In genomic region chr2:34603653-34604214, GRCm38 (mm10) we compare ENCODE assay signal across 15 mouse cellular contexts.
DNase-seq lines count a peak whose midpoint lies in the region; ATAC-seq and TF ChIP-seq lines count a peak whose summit lies in the region.
"Had no signal": no experiment of that assay in that cellular context is flagged by ENCODE, and none has a peak within 500 bp of the region (broad histone marks: within the 10 kb centered on the region; RNA-seq: fewer than 3 reads in every experiment).

No protein-coding gene starts in this region.

- H3K4me3 ChIP-seq in kidney, embryonic 16.5 days (ENCODE audit: low read length) = no peak overlapping the region
- H3K4me3 ChIP-seq in kidney, adult 2 months (ENCODE audit: insufficient read depth, low read depth, low read length) = no peak overlapping the region
- no peak overlapping the region for H3K4me3 ChIP-seq in embryonic facial prominence, embryonic 10.5 days
- no peak overlapping the region for H3K4me3 ChIP-seq in hindbrain, embryonic 16.5 days (ENCODE audit: low read length)
- no peak overlapping the region for H3K4me3 ChIP-seq in neural tube, embryonic 14.5 days (ENCODE audit: low read depth, low read length)
- H3K4me3 ChIP-seq: erythroblast, embryonic 14.5 days; liver, embryonic 12.5 days had no signal

- no peak overlapping the region for H3K27ac ChIP-seq in kidney, embryonic 16.5 days (ENCODE audit: low read length)
- no peak overlapping the region for H3K27ac ChIP-seq in kidney, adult 2 months (ENCODE audit: insufficient read depth, low read depth, low read length)
- peak overlapping the region; percentile 51 for H3K27ac ChIP-seq in embryonic facial prominence, embryonic 10.5 days (replicated peaks)
- H3K27ac ChIP-seq in hindbrain, embryonic 16.5 days (ENCODE audit: low read depth, low read length) = no peak overlapping the region
- H3K27ac ChIP-seq in neural tube, embryonic 14.5 days (ENCODE audit: low read depth, low read length) = no peak overlapping the region
- H3K27ac ChIP-seq: liver, embryonic 12.5 days had no signal

- 0 out of 2 replicates have a peak, but pooled peaks have one; percentile 12 for ATAC-seq in kidney, embryonic 16.5 days (ENCODE audit: low FRiP score, low TSS enrichment)
- peak; percentile 45; the same call in 1 of the 2 replicates for ATAC-seq in hindbrain, embryonic 16.5 days
- ATAC-seq in neural tube, embryonic 14.5 days (ENCODE audit: low read depth) = peak; percentile 54; the same call in 1 of the 2 replicates
- ATAC-seq: CD4-positive, CD25-positive, alpha-beta regulatory T cell, adult 4 months; liver, embryonic 12.5 days had no signal

- no peak for DNase-seq in kidney, adult 2 months
- no peak for DNase-seq in embryonic facial prominence, embryonic 10.5 days (ENCODE audit: low spot score)
- no peak for DNase-seq in urinary bladder, adult 2 months (ENCODE audit: low spot score)
- no peak for DNase-seq in urinary bladder, postnatal 14 days (ENCODE audit: low spot score)
- DNase-seq: cerebellum, adult 11-12 months; gastrocnemius, postnatal 25 days; kidney, adult 11 months; lung, postnatal 10 days had no signal

- TF ChIP-seq POLR2A in kidney, adult 2 months (IDR thresholded peaks at IDR 0.05; ENCODE audit: low read depth, low read length) = no peak

- 45% methylated on average over 14 of the region's 14 CpGs for WGBS in kidney, embryonic 16.5 days
- WGBS in kidney, adult 2 months = 82% methylated on average over 14 of the region's 14 CpGs
- WGBS in embryonic facial prominence, embryonic 10.5 days = 57% methylated on average over 14 of the region's 14 CpGs
- 39% methylated on average over 14 of the region's 14 CpGs for WGBS in hindbrain, embryonic 16.5 days
- WGBS in neural tube, embryonic 14.5 days = 16% methylated on average over 14 of the region's 14 CpGs

- H3K9ac ChIP-seq in kidney, embryonic 16.5 days (replicated peaks; ENCODE audit: low read length) = no peak overlapping the region
- H3K9ac ChIP-seq in hindbrain, embryonic 16.5 days (ENCODE audit: low read depth, low read length) = no peak overlapping the region
- H3K9ac ChIP-seq in neural tube, embryonic 14.5 days (replicated peaks; ENCODE audit: low read depth, low read length) = no peak overlapping the region
- H3K9ac ChIP-seq: liver, embryonic 12.5 days had no signal

- 0 out of 2 replicates have a peak, but pooled peaks cover 9% of the 10 kb centered on the region for H3K36me3 ChIP-seq in kidney, embryonic 16.5 days (ENCODE audit: insufficient read depth, low read length)
- H3K36me3 ChIP-seq in kidney, adult 2 months (ENCODE audit: control insufficient read depth, insufficient read depth, low read length) = no peaks in the 10 kb centered on the region
- H3K36me3 ChIP-seq in embryonic facial prominence, embryonic 10.5 days (replicated peaks) = peaks cover 22% of the 10 kb centered on the region
- no peaks in the 10 kb centered on the region for H3K36me3 ChIP-seq in hindbrain, embryonic 16.5 days (ENCODE audit: control insufficient read depth, insufficient read depth, low read length)
- no peaks in the 10 kb centered on the region for H3K36me3 ChIP-seq in neural tube, embryonic 14.5 days (ENCODE audit: control insufficient read depth, insufficient read depth, low read length)

- H3K9me3 ChIP-seq in kidney, embryonic 16.5 days (ENCODE audit: low read length) = no peaks in the 10 kb centered on the region; the same call in 1 of the 2 replicates
- no peaks in the 10 kb centered on the region for H3K9me3 ChIP-seq in embryonic facial prominence, embryonic 10.5 days
- no peaks in the 10 kb centered on the region for H3K9me3 ChIP-seq in hindbrain, embryonic 16.5 days (ENCODE audit: control insufficient read depth, low read length)
- H3K9me3 ChIP-seq in neural tube, embryonic 14.5 days (ENCODE audit: control insufficient read depth, low read length) = no peaks in the 10 kb centered on the region
- H3K9me3 ChIP-seq: liver, embryonic 12.5 days had no signal

- no peak overlapping the region for H3K4me2 ChIP-seq in kidney, embryonic 16.5 days (replicated peaks; ENCODE audit: low read depth, low read length)
- H3K4me2 ChIP-seq in hindbrain, embryonic 16.5 days (ENCODE audit: low read length) = no peak overlapping the region
- H3K4me2 ChIP-seq in neural tube, embryonic 14.5 days (ENCODE audit: low read depth, low read length) = no peak overlapping the region
- H3K4me2 ChIP-seq: liver, embryonic 12.5 days; midbrain, embryonic 11.5 days had no signal

- no peak for TF ChIP-seq CTCF in kidney, adult 2 months (conservative IDR thresholded peaks at IDR 0.05; ENCODE audit: insufficient read depth, insufficient read length, low read depth, low read length)

- peaks cover 30% of the 10 kb centered on the region for H3K4me1 ChIP-seq in kidney, embryonic 16.5 days (ENCODE audit: insufficient read depth, low read length)
- H3K4me1 ChIP-seq in kidney, adult 2 months (ENCODE audit: control insufficient read depth, insufficient read depth, low read length) = peaks cover 3% of the 10 kb centered on the region; the same call in 1 of the 2 replicates
- peaks cover 59% of the 10 kb centered on the region for H3K4me1 ChIP-seq in embryonic facial prominence, embryonic 10.5 days
- peaks cover 18% of the 10 kb centered on the region for H3K4me1 ChIP-seq in hindbrain, embryonic 16.5 days (ENCODE audit: control insufficient read depth, insufficient read depth, low read depth, low read length)
- peaks cover 16% of the 10 kb centered on the region for H3K4me1 ChIP-seq in neural tube, embryonic 14.5 days (ENCODE audit: control insufficient read depth, insufficient read depth, low read length)
- H3K4me1 ChIP-seq: liver, embryonic 12.5 days had no signal

- no peaks in the 10 kb centered on the region for H3K27me3 ChIP-seq in kidney, embryonic 16.5 days (ENCODE audit: insufficient read depth, low read length)
- H3K27me3 ChIP-seq in kidney, adult 2 months (replicated peaks; ENCODE audit: control insufficient read depth, insufficient read depth, low read length) = no peaks in the 10 kb centered on the region
- peaks cover 13% of the 10 kb centered on the region; the same call in 1 of the 2 replicates for H3K27me3 ChIP-seq in embryonic facial prominence, embryonic 10.5 days (replicated peaks; ENCODE audit: low read depth, poor library complexity, severe bottlenecking)
- H3K27me3 ChIP-seq in hindbrain, embryonic 16.5 days (replicated peaks; ENCODE audit: control insufficient read depth, insufficient read depth, low read length) = no peaks in the 10 kb centered on the region
- no peaks in the 10 kb centered on the region for H3K27me3 ChIP-seq in neural tube, embryonic 14.5 days (ENCODE audit: control insufficient read depth, insufficient read depth, low read length)
- H3K27me3 ChIP-seq: liver, embryonic 12.5 days had no signal
